Comparison of ENCODE assay signal across 8 mouse cellular contexts in the genomic region with DNA sequence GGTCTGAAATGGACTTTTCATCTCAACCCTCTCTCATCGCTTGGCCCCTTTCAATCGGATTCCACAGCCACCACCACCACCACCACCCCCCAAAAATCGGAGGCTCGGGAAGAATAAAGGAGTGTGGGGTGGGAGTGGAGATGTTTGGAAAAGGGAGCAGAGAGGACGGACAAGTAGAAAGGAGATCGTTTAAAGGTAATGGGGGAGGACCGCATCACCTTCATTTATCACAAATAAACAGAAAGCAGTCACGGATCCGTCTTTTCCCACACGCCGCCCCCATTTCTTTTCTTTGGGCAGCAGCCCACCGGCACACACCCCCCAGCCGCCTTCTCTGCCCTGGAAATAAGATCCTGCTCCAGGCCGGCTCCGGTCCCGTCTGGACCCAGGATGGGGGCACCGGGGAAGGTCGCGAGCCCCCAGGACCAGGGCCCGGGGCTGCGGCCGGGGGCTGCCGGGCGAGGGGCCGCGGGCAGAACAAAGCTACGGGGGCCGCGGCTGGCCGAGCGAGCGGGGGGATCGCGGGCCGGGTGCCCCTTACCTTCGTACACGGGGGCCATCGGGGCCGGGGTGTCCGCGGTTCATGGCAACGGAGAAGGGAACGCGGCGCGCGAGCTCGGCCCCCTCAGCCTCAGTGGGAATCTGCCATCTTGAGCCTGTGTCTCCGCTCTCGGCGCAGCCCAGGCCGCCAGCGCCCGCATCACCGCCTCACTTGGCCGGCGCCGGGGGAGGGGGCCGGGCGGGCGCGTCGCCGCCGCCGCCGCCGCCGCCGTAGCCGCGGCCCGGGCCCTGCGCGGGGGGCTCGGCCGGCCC. TPM values are rescaled to one million over a fixed set of nuclear protein-coding genes. Genes with fewer than 3 reads are reported as not detected.
DNase-seq lines count a peak whose midpoint lies in the region; ATAC-seq and TF ChIP-seq lines count a peak whose summit lies in the region.

Gene Tbxas1, plus strand, starts transcription at position 147 of the 813 bp plus-strand sequence.

- TF ChIP-seq POLR2A in MEL (IDR thresholded peaks at IDR 0.05; ENCODE audit: control insufficient read depth in 1 of 2, insufficient read depth in 1 of 2, low read depth in 1 of 2, low read length in 2 of 2, poor library complexity in 1 of 2) = no peak

- peak within 1 kb of the TSS; percentile 91 for H3K9ac ChIP-seq in MEL (ENCODE audit: control insufficient read depth, low read depth, low read length, poor library complexity, severe bottlenecking)
- H3K9ac ChIP-seq in forebrain, embryonic 15.5 days (replicated peaks) = peak within 1 kb of the TSS; percentile 100

- TF ChIP-seq RAD21 in MEL (IDR thresholded peaks at IDR 0.05; ENCODE audit: low read depth, low read length) = no peak

- H3K36me3 ChIP-seq in MEL (ENCODE audit: control insufficient read depth in 1 of 2, insufficient read depth in 2 of 2, low read length in 2 of 2) = no peaks in the 10 kb centered on the region
- no peaks in the 10 kb centered on the region; the same call in 1 of the 2 replicates for H3K36me3 ChIP-seq in forebrain, embryonic 15.5 days
- H3K36me3 ChIP-seq in hindbrain, embryonic 10.5 days = no peaks in the 10 kb centered on the region

- H3K9me3 ChIP-seq in MEL (replicated peaks; ENCODE audit: insufficient read depth, low read length) = no peaks in the 10 kb centered on the region
- no peaks in the 10 kb centered on the region for H3K9me3 ChIP-seq in forebrain, embryonic 15.5 days
- no peaks in the 10 kb centered on the region for H3K9me3 ChIP-seq in hindbrain, embryonic 10.5 days

- DNase-seq in MEL (ENCODE audit: low read depth, low spot score) = peak; percentile 48
- DNase-seq in cerebellum, adult 18-20 months = peak; percentile 50 to 63
- peak; percentile 72 for DNase-seq in hindbrain, embryonic 10.5 days (ENCODE audit: low spot score)
- DNase-seq in left cerebral cortex, adult 11 months (ENCODE audit: low spot score) = peak; percentile 14
- DNase-seq in lung, postnatal 36 days = peak; percentile 55
- DNase-seq in right cerebral cortex, adult 2 months (ENCODE audit: low spot score in 2 of 2) = peak; percentile 31 to 52
- peak; percentile 31 to 43 for DNase-seq in urinary bladder, postnatal 36 days (ENCODE audit: low spot score in 2 of 2)

- TF ChIP-seq EP300 in MEL (IDR thresholded peaks at IDR 0.05; ENCODE audit: low read depth in 1 of 2, low read length in 2 of 2) = no peak

- H3K27ac ChIP-seq in MEL (ENCODE audit: control insufficient read depth, low read depth, low read length) = peak within 1 kb of the TSS; percentile 80
- peak within 1 kb of the TSS; percentile 97 for H3K27ac ChIP-seq in forebrain, embryonic 15.5 days (replicated peaks)
- H3K27ac ChIP-seq in hindbrain, embryonic 10.5 days = peak within 1 kb of the TSS; percentile 100

- H3K4me2 ChIP-seq in forebrain, embryonic 15.5 days (replicated peaks) = peak within 1 kb of the TSS; percentile 74

- H3K27me3 ChIP-seq in MEL (ENCODE audit: control insufficient read depth in 1 of 2, insufficient read depth in 2 of 2, low read length in 2 of 2) = peaks cover 9 to 12% of the 10 kb centered on the region in 2 experiments
- no peaks in the 10 kb centered on the region; the same call in 1 of the 2 replicates for H3K27me3 ChIP-seq in forebrain, embryonic 15.5 days
- H3K27me3 ChIP-seq in hindbrain, embryonic 10.5 days (ENCODE audit: insufficient read depth, poor library complexity, severe bottlenecking) = peaks cover 16% of the 10 kb centered on the region

- H3K4me1 ChIP-seq in MEL (ENCODE audit: control insufficient read depth in 1 of 2, insufficient read depth in 2 of 2, low read length in 2 of 2) = peaks cover 0 to 4% of the 10 kb centered on the region in 2 experiments; a peak in 1 of 4 replicates
- peaks cover 38% of the 10 kb centered on the region for H3K4me1 ChIP-seq in forebrain, embryonic 15.5 days
- H3K4me1 ChIP-seq in hindbrain, embryonic 10.5 days (replicated peaks) = peaks cover 46% of the 10 kb centered on the region

- under 1% methylated on average over 66 of the region's 77 CpGs for WGBS in forebrain, embryonic 15.5 days
- WGBS in hindbrain, embryonic 10.5 days = under 1% methylated on average over 75 of the region's 77 CpGs

- H3K4me3 ChIP-seq in MEL (ENCODE audit: control insufficient read depth in 1 of 2, insufficient read depth in 1 of 2, low read depth in 2 of 2, low read length in 2 of 2) = peak within 1 kb of the TSS; percentile 74 to 88
- H3K4me3 ChIP-seq in forebrain, embryonic 15.5 days = peak within 1 kb of the TSS; percentile 100
- peak within 1 kb of the TSS; percentile 100 for H3K4me3 ChIP-seq in hindbrain, embryonic 10.5 days

- peaks cover 11% of the 10 kb centered on the region for H3K79me2 ChIP-seq in MEL (ENCODE audit: control insufficient read depth, insufficient read depth, low read length, poor library complexity)

- ATAC-seq in forebrain, embryonic 15.5 days (replicated peaks) = peak; percentile 17

- no peak for TF ChIP-seq CTCF in MEL (IDR thresholded peaks at IDR 0.05 in 2 of 3, conservative IDR thresholded peaks at IDR 0.05 in 1 of 3; ENCODE audit: control insufficient read depth in 1 of 3, insufficient read depth in 1 of 3, low read depth in 2 of 3, low read length in 3 of 3, poor library complexity in 1 of 3, severe bottlenecking in 1 of 3)

TF ChIP-seq in MEL, 35 proteins besides CTCF, POLR2A, EP300 and RAD21:
- TF ChIP-seq SIN3A (IDR thresholded peaks at IDR 0.05; ENCODE audit: low read length) (peak; percentile 28; the same call in 1 of the 2 replicates), TBP (IDR thresholded peaks at IDR 0.05; ENCODE audit: low read depth, low read length) (no peak), MAZ (IDR thresholded peaks at IDR 0.05; ENCODE audit: low read depth, low read length) (peak; percentile 14; the same call in 1 of the 2 replicates), MYB (IDR thresholded peaks at IDR 0.05; ENCODE audit: low read depth, low read length) (no peak), GABPA (IDR thresholded peaks at IDR 0.05; ENCODE audit: low read depth, low read length) (no peak), ZKSCAN1 (IDR thresholded peaks at IDR 0.05; ENCODE audit: low read depth, low read length) (no peak)

RNA-seq across cellular contexts. Expression of gene Tbxas1, which starts in this region (rescaled TPM):
- 0.54 and 0.65 TPM in 2 replicates for total RNA-seq in MEL (2012; rRNA removed)
- polyA plus RNA-seq in MEL (2012; ENCODE audit: insufficient read depth in 1 of 2, insufficient read length in 2 of 2, low read depth in 1 of 2, low replicate concordance in 2 of 2, missing spikeins in 1 of 2) = 1 to 10 TPM in 1 of 2 experiments, not detected in 1; 2.7 TPM
- 1.2 and 1.8 TPM in 2 replicates for polyA plus RNA-seq in forebrain, embryonic 15.5 days (2015; fragmentation: Nextera tagmentation; extraction: Ambion mirVana)
- polyA plus RNA-seq in hindbrain, embryonic 10.5 days (2016; fragmentation: Nextera tagmentation; extraction: Ambion mirVana) = 1.1 and 1.9 TPM in 2 replicates

Comparison
In these comparisons a context has a peak if more than half of its experiments do, and no peak if none do; other contexts are left out.
1. Peak in every context shown above with its lines: DNase-seq, ATAC-seq, H3K4me3 ChIP-seq and H3K27ac ChIP-seq.
2. DNase-seq: peak in every context shown above with its lines; median percentile 72 in hindbrain, embryonic 10.5 days; 56 in cerebellum, adult 18-20 months; 55 in lung, postnatal 36 days; 48 in MEL; 42 in right cerebral cortex, adult 2 months; 37 in urinary bladder, postnatal 36 days; 14 in left cerebral cortex, adult 11 months.